Mouse (Mus musculus): ENCODE results near the gene Slit1. TPM values are rescaled to one million over a fixed set of nuclear protein-coding genes. Genes with fewer than 3 reads are reported as not detected.

The Slit1 gene
- 0.11 and 0.14 TPM in 2 replicates for polyA plus RNA-seq (2015; fragmentation: Nextera tagmentation; extraction: Ambion mirVana)

- H3K27me3 ChIP-seq (ENCODE audit: control insufficient read depth, insufficient read depth, low read depth, low read length), result peaks cover 46% of the 10 kb centered on the region
- WGBS, result under 1% methylated on average over 36 of the region's 44 CpGs
- no peaks in the 10 kb centered on the region for H3K36me3 ChIP-seq (ENCODE audit: control insufficient read depth, insufficient read depth, low read length)
- no peak within 1 kb of the TSS for H3K9ac ChIP-seq (ENCODE audit: low read length)
- no peaks in the 10 kb centered on the region for H3K9me3 ChIP-seq (ENCODE audit: control insufficient read depth, low read length)
- H3K4me1 ChIP-seq (replicated peaks; ENCODE audit: control insufficient read depth, insufficient read depth, low read length), result peaks cover 15% of the 10 kb centered on the region
- H3K27ac ChIP-seq (ENCODE audit: low read length), result no peak within 1 kb of the TSS
- peak within 1 kb of the TSS; percentile 59 for H3K4me2 ChIP-seq (ENCODE audit: low read depth, low read length)
- peak within 1 kb of the TSS; percentile 37 for H3K4me3 ChIP-seq (ENCODE audit: low read length)
- ATAC-seq (ENCODE audit: low read depth), result no peak
Measured at GRCm38 (mm10) chr19:41743396-41743795, at the start of gene Slit1. Gene Slit1 (minus strand): TSS chr19:41743665.

DNA sequence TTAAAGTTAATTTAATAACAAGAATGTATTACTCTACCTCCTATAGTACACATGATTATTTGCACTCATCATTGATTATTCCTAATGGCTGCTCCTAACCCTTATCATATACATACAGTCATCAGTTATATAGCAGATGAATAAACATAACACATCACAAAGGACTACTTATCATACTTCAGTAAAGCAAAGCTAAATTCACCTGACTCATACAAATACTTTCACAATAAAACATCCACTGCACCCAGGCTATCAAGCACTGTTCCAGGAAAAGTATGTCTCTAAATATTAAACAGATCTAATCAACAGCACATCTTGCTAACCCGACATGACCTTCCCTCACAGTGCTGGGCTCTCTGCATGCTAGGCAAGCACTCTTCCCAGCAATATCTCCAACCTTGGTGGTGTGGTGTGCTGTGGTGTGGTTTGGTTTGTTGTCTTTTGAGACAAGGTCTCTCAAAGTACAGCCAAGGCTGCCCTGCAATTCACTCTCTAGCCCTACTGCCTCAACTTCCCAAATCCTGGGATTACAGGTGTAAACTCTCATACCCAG lies 49.5 kb upstream of the Slit1 start:
- Histone ChIP-seq H3K4me1 (replicated peaks; ENCODE audit: control insufficient read depth, insufficient read depth, low read length) (peaks cover 9% of the 10 kb centered on the region), H3K4me2 (ENCODE audit: low read depth, low read length) (no peak overlapping the region), H3K36me3 (ENCODE audit: control insufficient read depth, insufficient read depth, low read length) (peaks cover 3% of the 10 kb centered on the region; the same call in 1 of the 2 replicates), H3K4me3 (ENCODE audit: low read length) (no peak overlapping the region), H3K9me3 (ENCODE audit: control insufficient read depth, low read length) (no peaks in the 10 kb centered on the region), H3K27ac (ENCODE audit: low read length) (no peak overlapping the region), H3K27me3 (ENCODE audit: control insufficient read depth, insufficient read depth, low read depth, low read length) (no peaks in the 10 kb centered on the region), H3K9ac (ENCODE audit: low read length) (no peak overlapping the region)
- 49% methylated on average over 1 of the region's 1 CpGs for WGBS
- no peak for ATAC-seq (ENCODE audit: low read depth)

GRCm38 (mm10) chr19:41791384-41791783 lies 47.9 kb upstream of the Slit1 start:
- Histone ChIP-seq H3K9me3 (ENCODE audit: control insufficient read depth, low read length) (no peaks in the 10 kb centered on the region), H3K9ac (ENCODE audit: low read length) (no peak overlapping the region), H3K27ac (ENCODE audit: low read length) (no peak overlapping the region), H3K36me3 (ENCODE audit: control insufficient read depth, insufficient read depth, low read length) (peaks cover 12% of the 10 kb centered on the region), H3K4me1 (replicated peaks; ENCODE audit: control insufficient read depth, insufficient read depth, low read length) (peaks cover 9% of the 10 kb centered on the region), H3K4me3 (ENCODE audit: low read length) (no peak overlapping the region), H3K27me3 (ENCODE audit: control insufficient read depth, insufficient read depth, low read depth, low read length) (no peaks in the 10 kb centered on the region), H3K4me2 (ENCODE audit: low read depth, low read length) (no peak overlapping the region)
- no peak for ATAC-seq (ENCODE audit: low read depth)
- 88% methylated on average over 2 of the region's 2 CpGs for WGBS

GRCm38 (mm10) chr19:41789110-41789961 lies 45.9 kb upstream of the Slit1 start:
- Histone ChIP-seq H3K4me2 (ENCODE audit: low read depth, low read length) (no peak overlapping the region), H3K27ac (ENCODE audit: low read length) (no peak overlapping the region), H3K9me3 (ENCODE audit: control insufficient read depth, low read length) (no peaks in the 10 kb centered on the region), H3K4me3 (ENCODE audit: low read length) (no peak overlapping the region), H3K9ac (ENCODE audit: low read length) (no peak overlapping the region), H3K36me3 (ENCODE audit: control insufficient read depth, insufficient read depth, low read length) (peaks cover 24% of the 10 kb centered on the region), H3K4me1 (replicated peaks; ENCODE audit: control insufficient read depth, insufficient read depth, low read length) (peaks cover 5% of the 10 kb centered on the region), H3K27me3 (ENCODE audit: control insufficient read depth, insufficient read depth, low read depth, low read length) (no peaks in the 10 kb centered on the region)
- ATAC-seq (ENCODE audit: low read depth), result no peak
- WGBS, result 41% methylated on average over 10 of the region's 10 CpGs

DNA sequence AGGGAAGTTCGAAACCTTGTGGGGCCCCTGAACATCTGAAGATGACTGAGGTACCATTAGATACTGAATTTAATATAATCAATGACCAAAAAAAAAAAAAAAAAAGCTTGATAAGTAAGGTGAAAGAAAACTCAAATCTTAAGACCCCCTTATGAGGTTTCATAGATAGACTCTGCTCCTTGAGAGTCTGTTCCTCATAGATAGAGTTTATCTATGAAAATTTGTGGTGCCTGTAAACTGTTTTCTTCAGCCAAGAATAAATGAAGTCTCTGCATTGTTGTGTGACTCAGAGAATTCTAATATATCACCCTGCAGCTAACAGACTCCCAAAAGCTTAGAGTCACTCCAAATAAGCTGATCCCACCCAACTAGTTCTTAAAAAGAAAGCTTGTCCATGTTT lies 43.4 kb upstream of the Slit1 start:
- Histone ChIP-seq H3K9me3 (ENCODE audit: control insufficient read depth, low read length) (no peaks in the 10 kb centered on the region), H3K4me2 (ENCODE audit: low read depth, low read length) (no peak overlapping the region), H3K36me3 (ENCODE audit: control insufficient read depth, insufficient read depth, low read length) (peaks cover 35% of the 10 kb centered on the region), H3K4me3 (ENCODE audit: low read length) (no peak overlapping the region), H3K27me3 (ENCODE audit: control insufficient read depth, insufficient read depth, low read depth, low read length) (no peaks in the 10 kb centered on the region), H3K4me1 (replicated peaks; ENCODE audit: control insufficient read depth, insufficient read depth, low read length) (no peaks in the 10 kb centered on the region; the same call in 1 of the 2 replicates), H3K9ac (ENCODE audit: low read length) (no peak overlapping the region), H3K27ac (ENCODE audit: low read length) (no peak overlapping the region)
- WGBS, result 88% methylated on average over 1 of the region's 1 CpGs
- no peak for ATAC-seq (ENCODE audit: low read depth)

DNA sequence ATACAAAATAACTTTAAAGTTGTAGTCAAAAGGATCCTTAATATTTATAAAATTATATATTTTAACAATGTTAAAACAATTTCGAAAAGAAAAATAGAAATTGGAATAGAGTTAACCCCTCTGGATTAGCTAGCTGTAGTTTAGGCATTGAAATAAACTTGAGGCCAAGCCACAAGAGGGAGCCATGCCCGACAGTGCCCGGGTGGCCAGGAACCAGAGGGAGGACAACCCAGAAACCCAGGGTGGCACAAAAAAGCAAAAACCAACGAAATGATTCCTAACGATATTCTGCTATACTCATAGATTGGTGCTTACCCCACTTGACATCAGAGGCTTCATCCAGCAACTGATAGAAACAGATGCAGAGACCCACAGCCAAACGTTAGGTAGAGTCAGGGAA lies 34.0 kb upstream of the Slit1 start:
- peaks cover 27% of the 10 kb centered on the region for H3K36me3 ChIP-seq (ENCODE audit: control insufficient read depth, insufficient read depth, low read length)
- H3K4me2 ChIP-seq (ENCODE audit: low read depth, low read length), result no peak overlapping the region
- no peak overlapping the region for H3K4me3 ChIP-seq (ENCODE audit: low read length)
- H3K27ac ChIP-seq (ENCODE audit: low read length), result no peak overlapping the region
- ATAC-seq (ENCODE audit: low read depth), result no peak
- 84% methylated on average over 6 of the region's 6 CpGs for WGBS
- H3K4me1 ChIP-seq (replicated peaks; ENCODE audit: control insufficient read depth, insufficient read depth, low read length), result no peaks in the 10 kb centered on the region
- H3K9ac ChIP-seq (ENCODE audit: low read length), result no peak overlapping the region
- no peaks in the 10 kb centered on the region for H3K9me3 ChIP-seq (ENCODE audit: control insufficient read depth, low read length)
- H3K27me3 ChIP-seq (ENCODE audit: control insufficient read depth, insufficient read depth, low read depth, low read length), result no peaks in the 10 kb centered on the region

DNA sequence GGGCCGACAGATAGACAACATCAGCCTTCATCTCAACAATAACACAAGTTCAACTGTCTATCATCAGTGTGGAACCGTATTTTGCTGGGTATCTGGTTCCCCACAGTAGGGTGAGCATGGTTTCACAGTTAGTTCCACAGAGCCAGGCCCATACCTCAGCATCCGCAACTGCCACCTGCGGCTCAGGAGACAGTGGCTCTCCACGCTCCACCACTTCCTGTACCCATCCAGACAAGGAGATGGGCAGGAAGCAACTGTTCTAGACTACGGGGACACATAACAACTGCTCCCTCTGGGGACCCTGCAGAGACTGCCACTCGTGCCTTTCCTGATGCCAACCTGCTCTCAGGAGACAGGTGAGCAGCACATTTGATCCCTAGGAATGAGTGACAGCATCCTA lies 25.2 kb upstream of the Slit1 start:
- 86% methylated on average over 7 of the region's 7 CpGs for WGBS
- no peaks in the 10 kb centered on the region for H3K4me1 ChIP-seq (replicated peaks; ENCODE audit: control insufficient read depth, insufficient read depth, low read length)
- H3K27ac ChIP-seq (ENCODE audit: low read length), result no peak overlapping the region
- no peaks in the 10 kb centered on the region for H3K9me3 ChIP-seq (ENCODE audit: control insufficient read depth, low read length)
- no peak overlapping the region for H3K4me3 ChIP-seq (ENCODE audit: low read length)
- no peak overlapping the region for H3K4me2 ChIP-seq (ENCODE audit: low read depth, low read length)
- H3K36me3 ChIP-seq (ENCODE audit: control insufficient read depth, insufficient read depth, low read length), result peaks cover 14% of the 10 kb centered on the region
- no peak overlapping the region for H3K9ac ChIP-seq (ENCODE audit: low read length)
- ATAC-seq (ENCODE audit: low read depth), result no peak
- no peaks in the 10 kb centered on the region for H3K27me3 ChIP-seq (ENCODE audit: control insufficient read depth, insufficient read depth, low read depth, low read length)

DNA sequence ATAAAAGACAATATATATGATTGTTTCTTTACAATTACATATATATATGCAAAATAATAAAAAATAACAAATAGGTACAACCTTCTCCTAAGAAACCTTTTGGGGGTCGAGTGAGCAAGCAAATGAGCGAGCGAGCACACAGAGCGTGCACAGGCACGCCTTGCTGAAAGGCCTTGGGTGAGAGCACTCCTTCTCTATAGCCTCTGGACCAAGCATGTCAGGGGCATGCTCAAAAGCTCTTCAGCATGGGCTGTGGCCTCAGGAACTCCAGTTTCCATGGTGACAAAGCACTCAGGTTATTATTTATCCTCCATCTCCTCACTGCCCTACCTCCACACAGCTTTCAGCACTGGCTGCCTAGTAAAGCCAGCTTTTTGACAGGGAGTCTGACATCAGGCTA lies 23.2 kb upstream of the Slit1 start:
- H3K4me3 ChIP-seq (ENCODE audit: low read length), result no peak overlapping the region
- ATAC-seq (ENCODE audit: low read depth), result peak; percentile 92
- WGBS, result 56% methylated on average over 5 of the region's 5 CpGs
- no peak overlapping the region for H3K9ac ChIP-seq (ENCODE audit: low read length)
- H3K27ac ChIP-seq (ENCODE audit: low read length), result no peak overlapping the region
- H3K36me3 ChIP-seq (ENCODE audit: control insufficient read depth, insufficient read depth, low read length), result peaks cover 2% of the 10 kb centered on the region; the same call in 1 of the 2 replicates
- no peak overlapping the region for H3K4me2 ChIP-seq (ENCODE audit: low read depth, low read length)
- no peaks in the 10 kb centered on the region for H3K4me1 ChIP-seq (replicated peaks; ENCODE audit: control insufficient read depth, insufficient read depth, low read length)
- no peaks in the 10 kb centered on the region for H3K27me3 ChIP-seq (ENCODE audit: control insufficient read depth, insufficient read depth, low read depth, low read length)
- no peaks in the 10 kb centered on the region for H3K9me3 ChIP-seq (ENCODE audit: control insufficient read depth, low read length)

DNA sequence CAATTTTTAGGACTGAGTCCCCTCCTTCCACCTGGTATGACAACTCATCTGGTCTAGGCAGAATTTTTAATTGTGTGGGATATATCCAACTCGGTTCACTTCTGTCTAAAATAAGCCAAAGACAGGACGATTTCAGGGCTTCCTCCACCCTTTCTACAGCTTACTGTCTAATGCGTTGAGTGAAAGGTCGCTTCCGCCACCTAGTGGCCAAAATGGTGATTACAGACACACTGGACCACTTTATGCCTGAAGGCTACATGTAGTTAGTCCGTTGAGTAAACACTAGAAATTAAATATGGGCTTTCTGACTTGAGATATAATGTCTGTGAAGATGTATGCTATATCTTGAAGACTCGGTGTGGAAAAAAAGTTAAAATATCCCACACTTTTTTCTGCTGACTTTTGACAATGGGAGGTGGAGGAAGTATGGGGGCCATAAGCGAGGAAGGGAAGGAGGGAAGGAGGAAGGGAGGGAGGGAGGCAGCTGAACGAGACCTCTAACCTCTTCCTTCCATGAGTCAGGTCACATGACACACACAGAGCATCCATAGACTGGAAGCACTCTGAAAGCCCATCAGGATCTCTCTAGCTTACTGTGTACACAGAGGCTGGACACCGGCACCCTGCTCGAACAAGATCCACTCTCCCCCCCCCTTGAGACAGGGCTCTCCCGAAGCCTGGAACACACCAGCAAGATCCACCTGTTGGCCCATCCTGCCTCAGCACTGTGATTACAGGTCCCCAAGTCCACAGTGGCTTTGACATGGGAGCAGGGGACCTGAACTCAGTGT lies 20.6 kb upstream of the Slit1 start:
- peak; percentile 67; the same call in 1 of the 2 replicates for ATAC-seq (ENCODE audit: low read depth)
- no peaks in the 10 kb centered on the region for H3K27me3 ChIP-seq (ENCODE audit: control insufficient read depth, insufficient read depth, low read depth, low read length)
- H3K4me2 ChIP-seq (ENCODE audit: low read depth, low read length), result no peak overlapping the region
- no peaks in the 10 kb centered on the region; the same call in 1 of the 2 replicates for H3K36me3 ChIP-seq (ENCODE audit: control insufficient read depth, insufficient read depth, low read length)
- whole genome bisulfite sequencing, result 23% methylated on average over 12 of the region's 12 CpGs
- H3K27ac ChIP-seq (ENCODE audit: low read length), result no peak overlapping the region
- H3K4me3 ChIP-seq (ENCODE audit: low read length), result no peak overlapping the region
- H3K9me3 ChIP-seq (ENCODE audit: control insufficient read depth, low read length), result no peaks in the 10 kb centered on the region
- H3K9ac ChIP-seq (ENCODE audit: low read length), result no peak overlapping the region
- H3K4me1 ChIP-seq (replicated peaks; ENCODE audit: control insufficient read depth, insufficient read depth, low read length), result no peaks in the 10 kb centered on the region

All from lung, embryonic 16.5 days (tissue).